Mouse (Mus musculus): ENCODE data around the gene Masp1.

- TF ChIP-seq ZC3H11A (IDR thresholded peaks at IDR 0.05; ENCODE audit: borderline replicate concordance, low read depth, low read length) (no peak), CHD2 (IDR thresholded peaks at IDR 0.05; ENCODE audit: low read depth, low read length) (no peak)
Observed at GRCm38 (mm10) chr16:23554673-23555072, 34.1 kb upstream of the Masp1 start.
